Mouse (Mus musculus) kidney, adult 2 months (tissue): ENCODE measurements around the gene Emd.

Experiments used
- CTCF ChIP-seq: fragments of 200-500 bp; conservative IDR thresholded peaks from 2 replicates; pipeline ENCODE4 v1.5.1; 2011; ENCODE audit warnings: low read depth, mild to moderate bottlenecking, control low read depth, low read length, moderate library complexity, mixed read lengths; ENCODE audit not compliant: insufficient read depth, insufficient read length
- POLR2A ChIP-seq: fragments of 200-500 bp; IDR thresholded peaks from one replicate; pipeline ENCODE4 v1.6.1; 2011; ENCODE audit warnings: low read depth, low read length, control low read depth

DNA sequence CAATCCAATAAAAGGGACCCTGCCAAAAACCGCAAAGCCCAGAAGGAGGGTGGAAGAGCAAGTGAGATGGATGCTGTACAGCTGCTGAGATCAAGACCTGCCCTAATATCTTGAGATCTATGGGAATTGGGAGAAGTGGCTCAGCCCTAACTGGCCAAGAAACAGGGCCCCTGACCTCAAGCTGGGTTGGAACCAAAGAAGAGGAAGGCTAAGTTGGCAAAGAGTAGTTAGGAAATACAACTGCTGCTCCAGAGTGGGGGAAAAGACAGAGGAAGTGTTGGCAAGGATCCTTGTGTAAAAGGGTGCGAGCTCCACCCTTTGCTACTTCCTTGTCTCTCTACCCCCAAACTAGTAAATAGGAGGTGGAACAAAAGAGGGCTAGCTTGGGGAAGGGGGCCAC is 11.1 kb upstream of the Emd start:
- no peak for TF ChIP-seq POLR2A
- no peak for TF ChIP-seq CTCF
